Mouse (Mus musculus) adrenal gland, adult 2 months (tissue): ENCODE data around the gene Npw. TPM values are rescaled to one million over a fixed set of nuclear protein-coding genes. Genes with fewer than 3 reads are reported as not detected.

Experiments used
- DNase-seq: peaks from one replicate; pipeline ENCODE4 v3.0.0; 2021
- long read RNA-seq: library from polyadenylated mRNA; stranded (forward); transcript quantifications from one replicate; pipeline ENCODE4 v2.0.0, GENCODE M21; 2021
- polyA plus RNA-seq: library from polyadenylated mRNA; depleted of rRNA; stranded (reverse); fragments of >200 nt; gene quantifications from 2 replicates; pipeline ENCODE4 v1.2.3, GENCODE M21; 2012; rRNA removed
- total RNA-seq, 2 experiments: library from RNA; stranded (reverse); gene quantifications; 2 replicates each; pipeline ENCODE4 v1.2.3; 2021

Npw gene
- total RNA-seq (not detected), polyA plus RNA-seq (0.60 and 2.4 TPM in 2 replicates)
- long read RNA-seq: 0 reads

DNA sequence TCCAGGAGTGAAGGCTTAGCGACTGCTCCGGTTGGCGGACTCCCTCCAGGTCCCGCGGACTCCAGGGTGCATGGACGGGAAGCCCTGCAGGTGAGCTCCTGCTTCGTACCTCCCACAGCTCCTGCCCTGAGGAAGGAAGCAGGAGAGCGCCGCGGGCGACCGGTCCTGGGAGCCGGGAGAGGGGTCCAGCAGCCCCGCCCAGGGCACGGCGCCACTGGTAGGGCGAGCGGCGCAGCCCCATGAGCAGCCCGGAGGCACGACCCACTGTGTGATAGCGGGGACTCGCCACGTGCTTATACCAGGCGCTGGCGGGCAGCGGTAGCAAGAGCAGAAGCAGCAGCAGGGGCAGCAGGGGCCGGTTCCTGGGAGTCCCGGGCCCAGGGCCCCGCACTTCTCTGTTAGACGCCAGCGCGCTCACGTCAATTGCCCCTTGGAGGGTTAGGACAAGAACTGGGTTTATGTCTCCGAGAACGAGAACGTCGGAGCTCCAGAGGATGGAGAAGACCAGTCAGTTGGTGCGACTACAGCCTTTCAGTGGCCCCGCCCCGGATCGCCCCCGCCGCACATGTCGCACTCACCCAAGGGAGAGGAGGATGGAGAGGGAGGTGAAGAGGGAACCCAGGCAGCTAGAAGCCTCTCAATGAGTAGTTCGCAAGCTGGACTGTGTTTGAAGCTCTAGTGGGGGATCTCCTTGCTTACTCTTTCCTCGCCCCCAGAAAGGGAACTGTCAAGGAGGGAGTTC is at the start of gene Npw:
Npw (minus strand) TSS at position 441 of the 742 bp plus-strand sequence.
- DNase-seq: no peak

DNA sequence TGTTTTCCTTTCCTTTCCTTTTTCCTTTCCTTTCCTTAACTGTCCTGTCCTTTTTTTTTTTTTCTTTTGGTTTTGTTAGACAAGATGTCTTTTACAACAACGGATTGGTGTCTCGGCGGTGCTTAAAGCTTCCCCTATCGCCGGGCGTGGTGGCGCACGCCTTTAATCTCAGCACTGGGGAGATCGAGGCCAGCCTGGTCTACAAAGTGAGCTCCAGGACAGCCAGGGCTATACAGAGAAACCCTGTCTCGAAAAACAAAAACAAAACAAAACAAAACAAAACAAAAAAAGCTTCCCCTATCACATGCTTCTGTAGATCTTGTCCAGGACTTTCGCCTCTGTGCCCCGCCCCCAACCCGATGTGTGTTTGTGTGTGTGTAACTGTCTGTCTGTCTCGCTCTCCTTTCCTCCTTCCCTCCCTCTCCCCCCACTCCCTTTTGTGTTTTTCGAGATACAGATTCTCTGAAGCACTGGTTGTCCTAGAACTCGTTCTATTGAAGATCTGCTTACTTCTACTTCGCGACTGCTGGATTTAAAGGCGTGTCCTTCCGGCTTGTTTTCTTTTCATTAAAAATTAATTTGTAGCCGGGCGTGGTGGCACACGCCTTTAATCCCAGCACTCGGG is 49.7 kb upstream of the Npw start:
- no peak for DNase-seq

DNA sequence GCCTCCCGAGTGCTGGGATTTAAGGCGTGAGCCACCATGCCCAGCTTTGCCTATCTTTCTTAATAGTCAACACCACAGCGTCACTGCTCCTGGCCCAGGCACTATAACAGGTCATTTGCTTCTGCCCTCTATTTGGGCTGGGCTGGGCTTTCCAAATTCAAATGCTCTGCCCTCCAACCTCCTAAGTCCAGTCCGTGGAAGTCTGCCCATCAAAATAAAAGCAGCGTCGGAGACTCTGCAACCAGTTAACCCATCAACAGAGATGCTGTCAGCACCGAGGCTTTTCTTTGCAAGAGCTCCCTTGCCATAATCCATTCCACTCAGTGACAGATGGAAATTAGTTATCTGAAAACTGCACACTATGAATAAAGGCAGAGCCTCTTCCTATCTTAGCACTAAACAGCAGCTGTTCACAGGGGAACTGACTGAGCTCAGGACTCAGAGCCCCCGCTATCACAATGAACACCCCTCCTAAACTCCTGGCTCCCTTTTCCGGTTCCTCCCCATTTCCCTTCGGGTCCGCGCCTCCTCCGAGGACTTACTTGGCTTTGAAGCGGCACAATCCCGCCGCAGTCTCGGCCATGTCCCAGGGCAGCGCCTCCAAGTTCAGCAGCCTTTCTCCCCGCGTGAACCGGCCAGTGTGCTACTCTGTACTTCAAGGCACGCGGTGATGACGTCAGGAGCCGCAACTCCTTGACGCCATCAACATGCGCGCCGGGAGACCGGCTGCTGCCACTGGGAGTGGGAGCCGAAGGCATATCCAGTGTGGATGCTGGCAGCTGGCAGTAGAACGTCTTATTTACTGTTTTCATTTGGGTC is 48.9 kb upstream of the Npw start, which contains the start of gene Tbl3:
Tbl3 (minus strand) TSS at position 679 of the 819 bp plus-strand sequence.
- DNase-seq: peak; percentile 95

DNA sequence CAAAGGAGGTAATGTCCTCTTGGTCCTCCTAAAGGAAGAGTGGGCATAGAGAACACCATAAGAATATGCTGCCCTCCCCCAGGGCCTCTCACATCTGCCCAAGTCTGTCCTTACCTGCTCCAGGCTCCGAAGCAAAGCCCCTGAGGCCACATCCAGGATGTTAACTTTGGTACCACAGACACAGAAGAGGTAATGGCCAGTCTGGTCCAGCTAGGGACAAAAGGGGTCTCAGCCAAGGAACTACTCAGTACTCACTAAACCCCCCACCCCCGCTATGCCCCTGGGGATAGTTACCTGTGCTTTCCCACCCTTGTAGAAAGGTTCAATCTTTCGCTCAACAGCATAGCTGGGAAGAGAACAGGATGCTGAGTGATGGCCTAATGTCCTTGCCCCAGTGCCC is 47.6 kb upstream of the Npw start:
- no peak for DNase-seq

DNA sequence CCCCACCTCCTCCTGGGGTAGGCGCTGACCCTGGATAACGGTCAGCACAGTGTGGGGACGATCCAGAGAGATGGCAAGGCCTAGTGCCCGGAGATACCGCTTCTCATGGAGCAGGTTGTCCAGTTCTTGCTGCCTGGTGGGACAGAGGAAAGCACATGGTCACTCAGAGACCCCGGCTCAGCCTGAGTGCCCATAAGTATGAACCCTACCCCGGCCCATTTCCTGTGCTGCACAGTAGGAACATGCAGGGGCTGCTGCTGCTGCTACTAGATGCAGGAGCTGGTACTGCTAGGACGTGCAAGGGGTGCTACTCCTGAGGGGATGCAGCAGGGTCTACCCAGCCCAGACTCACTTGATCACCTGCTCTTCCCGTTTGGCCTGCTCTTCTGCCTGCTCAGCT is 43.0 kb upstream of the Npw start:
- no peak for DNase-seq

DNA sequence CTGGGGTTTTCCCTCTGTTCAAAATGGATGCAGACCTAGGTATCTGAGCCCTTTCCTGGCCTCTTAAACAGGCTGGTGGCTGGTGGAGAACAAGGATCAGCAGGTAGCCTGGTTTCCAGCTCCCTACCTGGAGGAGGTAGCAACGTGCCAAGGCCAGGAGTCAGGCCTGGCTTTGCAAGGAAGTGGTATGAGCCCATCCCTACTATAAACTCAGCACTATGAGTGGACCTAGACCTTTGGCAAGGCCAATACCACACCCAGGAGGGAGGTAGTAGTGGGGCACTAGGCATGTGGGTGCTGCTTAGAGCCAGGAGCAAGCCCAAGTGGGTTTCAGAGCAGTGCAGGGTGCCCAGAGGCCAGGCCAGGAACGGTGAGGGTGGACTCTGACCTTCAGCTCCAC is 41.2 kb upstream of the Npw start:
- DNase-seq: no peak

DNA sequence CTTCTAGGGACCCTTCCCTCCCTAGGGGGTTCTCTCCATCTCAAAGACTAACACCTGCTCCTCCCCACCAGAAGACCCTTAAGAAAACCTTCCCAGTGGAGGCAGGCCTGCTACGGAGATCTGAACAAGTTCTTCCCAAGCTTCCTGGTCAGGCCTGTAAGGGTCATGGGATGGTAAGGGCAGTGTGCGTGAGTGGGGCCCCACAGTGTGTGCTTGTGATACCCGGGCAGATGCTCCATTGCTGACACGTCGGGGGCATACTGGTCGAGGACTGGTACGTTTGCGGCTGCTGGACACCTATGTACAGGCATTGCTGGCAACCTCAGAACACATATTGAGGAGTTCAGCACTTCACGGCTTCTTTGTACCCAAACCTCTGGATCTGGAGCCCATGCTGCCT is 40.5 kb upstream of the Npw start:
- DNase-seq: no peak

DNA sequence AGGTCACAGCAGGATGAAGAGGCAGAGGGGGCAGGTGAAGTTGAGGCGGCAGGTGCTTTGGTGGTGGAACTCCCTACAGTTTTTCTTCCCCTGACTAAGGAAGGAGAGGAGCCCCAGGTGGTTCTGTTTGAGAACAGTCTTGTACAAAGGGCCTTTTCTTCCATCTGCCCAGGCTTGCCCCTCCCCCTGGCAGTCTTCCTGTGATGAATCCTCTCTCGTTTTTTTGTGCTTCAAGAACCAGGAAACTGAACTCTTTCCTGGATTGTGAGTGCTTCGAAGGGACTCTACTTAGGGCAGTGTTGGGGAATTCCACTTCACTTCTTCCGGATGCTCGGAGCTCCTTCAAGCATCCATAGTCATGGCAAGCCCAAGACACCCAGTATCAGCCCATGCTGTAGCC is 39.7 kb upstream of the Npw start:
- no peak for DNase-seq

DNA sequence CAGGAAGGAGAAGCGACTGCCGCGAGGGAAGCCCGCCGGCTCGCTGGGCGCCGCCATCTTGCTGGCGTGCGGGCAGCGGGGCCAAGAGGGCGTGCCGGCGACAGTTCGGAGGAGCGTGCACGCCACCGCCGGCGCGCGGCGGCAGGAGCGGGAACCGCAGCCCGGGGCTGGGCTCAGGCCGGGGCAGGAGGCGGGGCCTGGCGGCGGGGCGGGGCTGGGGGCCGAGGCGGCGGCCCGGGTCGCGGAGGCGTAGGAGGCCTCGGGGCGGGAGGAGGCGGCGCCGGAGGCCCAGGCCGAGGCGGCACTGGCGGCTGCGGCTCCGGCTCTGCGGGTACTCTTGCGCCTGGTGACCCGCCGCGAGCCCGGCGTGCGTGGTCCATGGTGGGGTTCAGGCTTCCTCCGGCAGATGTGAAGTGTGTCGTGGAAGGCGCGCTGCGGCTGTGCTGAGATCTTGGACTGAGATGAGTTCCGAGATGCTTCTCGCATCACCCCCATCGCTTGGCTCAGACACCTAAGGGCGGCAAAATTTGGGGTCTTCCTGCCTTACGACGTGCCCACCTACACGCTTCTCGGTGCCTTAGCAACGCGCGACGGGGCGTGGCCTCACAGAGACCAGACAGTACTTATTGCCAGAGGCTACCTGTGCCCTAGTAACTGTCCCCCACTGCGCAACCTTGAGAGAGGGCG is 37.9 kb upstream of the Npw start, which contains the start of the genes Gfer and Noxo1:
Gfer (minus strand) TSS at position 146 of the 687 bp plus-strand sequence.
Noxo1 (plus strand) TSS at position 224 of the 687 bp plus-strand sequence.
- peak; percentile 97 for DNase-seq

DNA sequence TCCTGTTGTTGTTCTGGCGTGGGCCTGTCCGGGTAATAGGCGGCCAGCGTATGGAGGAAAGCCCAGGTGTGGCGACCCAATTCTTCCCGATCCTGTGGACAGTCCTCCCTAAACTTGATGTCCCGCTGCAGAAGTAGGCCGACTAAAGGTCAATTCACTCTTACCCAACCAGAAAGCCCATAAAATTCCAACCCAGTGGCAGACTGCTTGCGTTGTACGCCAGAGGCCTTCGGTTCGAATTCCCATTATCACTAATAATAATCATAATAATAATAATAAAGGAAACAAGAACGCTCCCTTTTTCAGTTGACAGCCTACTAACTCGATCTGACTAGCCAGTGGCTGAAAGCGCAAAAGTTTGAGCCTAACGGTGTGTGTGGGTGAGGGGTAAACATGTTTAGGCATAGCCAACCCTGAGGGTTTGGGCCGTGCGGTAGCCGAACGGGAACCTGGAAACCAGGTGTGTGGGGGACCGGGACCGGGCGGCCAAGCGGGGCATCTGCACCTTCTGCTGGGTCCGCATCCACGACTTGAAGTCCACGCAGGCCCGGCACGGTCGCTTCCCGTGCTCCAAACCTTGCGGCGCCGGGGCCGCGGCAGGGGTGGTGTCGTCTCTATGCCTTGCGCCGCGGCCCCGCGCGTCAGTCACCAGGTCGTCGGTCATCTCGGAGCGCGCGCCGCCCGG is 37.2 kb upstream of the Npw start:
- DNase-seq: no peak

DNA sequence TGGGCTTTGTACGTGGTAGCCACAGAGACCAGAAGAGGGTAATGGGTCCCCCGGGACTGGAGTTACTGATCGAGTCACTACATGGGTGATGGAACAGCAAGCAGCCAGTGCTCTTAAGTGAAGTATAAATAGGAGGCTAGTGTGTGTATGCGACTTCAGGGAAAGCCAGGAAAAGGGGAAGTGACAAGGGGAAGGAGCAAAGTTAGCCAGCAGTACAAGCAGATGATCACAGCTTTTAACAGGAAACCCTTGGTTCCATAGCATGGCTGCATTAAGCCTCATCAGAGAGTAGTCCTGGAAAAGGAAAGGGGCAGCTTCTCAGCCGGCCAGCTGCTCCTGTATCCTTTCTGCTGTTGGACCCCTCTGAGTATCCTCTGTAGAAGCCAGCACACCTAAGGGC is 34.1 kb upstream of the Npw start:
- DNase-seq: no peak

DNA sequence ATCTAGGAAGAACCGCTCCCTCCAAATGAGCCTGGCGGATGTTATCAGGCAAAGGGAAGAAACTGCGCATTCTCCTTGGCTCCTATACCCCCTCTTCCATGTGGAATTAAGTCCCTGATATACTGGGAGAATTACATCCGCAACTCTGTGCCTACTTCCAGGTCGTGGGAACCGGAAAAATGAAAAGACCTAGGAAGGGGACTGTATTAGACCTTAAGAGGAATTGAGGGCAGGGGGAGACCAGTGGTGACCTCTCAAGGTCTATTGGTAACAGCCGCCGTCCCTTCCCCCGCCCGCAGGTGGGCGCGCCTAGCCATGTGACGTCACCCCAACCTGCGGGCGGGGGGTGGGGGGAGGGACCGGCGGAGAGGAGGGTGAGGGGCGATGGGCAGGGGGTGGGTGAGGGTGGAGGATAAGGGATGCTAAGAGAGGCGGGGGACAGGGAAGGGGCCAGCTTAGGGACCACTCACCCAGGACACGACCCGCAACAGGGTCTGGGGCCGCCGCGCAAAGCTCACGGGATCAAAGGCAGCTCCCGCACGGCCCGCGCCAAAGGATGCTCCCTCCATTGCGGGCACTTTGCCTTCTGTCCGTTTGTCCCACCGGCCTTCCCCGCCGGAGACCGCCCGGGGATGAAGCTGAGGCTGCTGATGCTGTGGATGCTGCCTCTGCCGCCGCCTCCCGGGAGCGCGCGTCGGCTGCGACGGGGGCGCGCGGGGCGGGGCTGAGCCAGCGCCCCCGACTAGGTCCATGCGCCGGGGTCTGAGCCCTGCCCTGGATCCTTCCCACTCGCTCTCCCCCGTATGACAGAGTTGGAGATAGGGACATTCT is 31.2 kb upstream of the Npw start, which contains the start of gene Syngr3:
Syngr3 (minus strand) TSS at position 705 of the 831 bp plus-strand sequence.
- DNase-seq: no peak

DNA sequence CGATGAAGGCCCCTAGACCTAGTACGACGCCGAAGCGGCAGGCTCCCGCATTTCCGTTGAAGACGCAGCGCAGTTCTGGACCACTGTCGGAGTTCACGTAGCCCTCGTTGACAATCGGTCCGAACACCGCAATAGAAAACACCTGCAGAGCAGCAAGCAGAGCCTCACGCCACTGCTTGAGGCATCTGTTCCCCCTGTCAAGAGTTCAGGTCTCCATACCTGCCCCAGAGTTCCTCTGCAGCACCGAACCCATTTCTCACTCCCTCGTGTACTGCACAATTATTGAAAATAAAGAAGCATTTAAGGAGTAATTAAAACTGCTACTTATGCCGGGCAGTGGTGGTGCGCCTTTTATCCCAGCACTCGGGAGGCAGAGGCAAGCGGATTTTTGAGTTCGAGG is 29.3 kb upstream of the Npw start:
- no peak for DNase-seq

DNA sequence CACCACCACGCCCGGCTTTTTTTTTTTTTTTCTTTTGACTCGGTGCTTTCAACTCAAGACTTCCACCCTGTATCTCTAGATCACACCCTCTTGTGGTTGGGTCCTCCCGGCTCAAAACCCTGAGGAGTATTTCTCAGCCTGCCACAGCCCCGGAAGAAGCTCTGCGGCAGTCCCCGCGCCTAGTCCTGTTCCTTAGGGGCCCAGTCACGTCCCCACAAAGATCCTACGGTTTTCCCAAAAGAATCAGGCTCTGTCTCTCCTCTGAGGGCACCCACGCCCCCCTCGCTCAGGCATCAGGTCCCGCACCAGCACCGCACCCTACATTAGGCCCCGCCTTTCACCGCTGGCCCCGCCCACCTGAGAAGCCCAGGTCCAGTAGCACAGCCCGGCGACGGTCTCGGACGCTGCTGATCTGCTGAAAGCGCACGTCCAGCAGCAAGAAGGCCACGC is 28.9 kb upstream of the Npw start:
- DNase-seq: peak; percentile 75

DNA sequence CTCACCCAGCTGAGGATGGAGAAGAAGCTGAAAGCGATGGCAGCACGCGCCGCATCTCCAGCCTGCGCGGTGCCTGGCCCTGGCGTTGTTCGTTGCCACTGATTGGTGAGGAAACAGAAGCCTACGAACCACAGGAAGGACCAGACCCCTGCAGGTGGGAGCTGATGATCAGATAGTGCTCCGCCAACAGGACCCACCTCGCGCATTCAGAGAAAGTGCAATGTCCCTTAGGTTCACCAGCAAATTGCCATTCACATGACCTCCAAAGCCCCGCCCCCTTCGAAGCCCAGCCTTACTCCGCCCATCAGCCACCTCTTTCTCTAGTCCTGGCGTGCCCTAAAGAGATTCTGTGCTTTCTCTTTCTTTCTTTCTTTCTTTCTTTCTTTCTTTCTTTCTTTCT is 28.3 kb upstream of the Npw start:
- DNase-seq: peak; percentile 49

DNA sequence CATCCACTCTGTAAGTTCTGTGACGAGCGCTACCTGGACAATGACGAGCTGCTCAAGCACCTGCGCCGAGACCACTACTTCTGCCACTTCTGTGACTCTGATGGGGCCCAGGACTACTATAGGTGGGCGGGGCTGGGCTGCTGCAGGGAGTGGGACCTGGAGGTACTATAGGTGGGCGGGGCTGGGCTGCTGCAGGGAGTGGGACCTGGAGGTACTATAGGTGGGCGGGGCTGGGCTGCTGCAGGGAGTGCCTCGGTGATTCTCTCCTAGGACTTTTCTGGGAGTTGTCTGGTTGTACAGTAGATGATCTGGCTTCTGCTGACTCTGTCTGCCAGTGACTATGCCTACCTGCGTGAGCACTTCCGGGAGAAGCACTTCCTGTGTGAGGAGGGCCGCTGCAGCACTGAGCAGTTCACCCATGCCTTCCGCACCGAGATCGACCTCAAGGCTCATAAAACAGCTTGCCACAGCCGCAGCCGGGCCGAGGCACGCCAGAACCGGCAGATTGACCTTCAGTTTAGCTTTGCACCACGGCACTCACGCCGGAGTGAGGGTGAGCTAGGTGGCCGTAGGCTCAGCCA is 19.3 kb upstream of the Npw start:
- DNase-seq: no peak

DNA sequence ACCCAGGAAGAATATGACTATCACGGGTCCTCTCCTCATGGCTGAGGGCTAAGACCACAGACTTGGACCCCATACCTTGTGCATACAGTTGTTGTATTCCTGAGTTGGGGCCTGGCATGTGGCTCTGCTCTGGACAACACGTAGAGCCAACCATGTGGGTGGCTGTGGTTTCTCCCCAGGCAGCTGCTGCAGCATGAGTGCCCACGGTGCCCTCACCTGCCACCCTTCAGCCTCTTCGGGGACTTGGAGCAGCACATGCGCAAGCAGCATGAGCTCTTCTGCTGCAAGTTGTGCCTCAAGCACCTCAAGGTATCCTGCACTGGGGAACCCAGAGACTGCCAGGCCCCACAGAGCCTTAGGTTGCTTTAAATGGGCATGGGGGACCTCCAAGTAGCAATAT is 18.6 kb upstream of the Npw start:
- DNase-seq: no peak

DNA sequence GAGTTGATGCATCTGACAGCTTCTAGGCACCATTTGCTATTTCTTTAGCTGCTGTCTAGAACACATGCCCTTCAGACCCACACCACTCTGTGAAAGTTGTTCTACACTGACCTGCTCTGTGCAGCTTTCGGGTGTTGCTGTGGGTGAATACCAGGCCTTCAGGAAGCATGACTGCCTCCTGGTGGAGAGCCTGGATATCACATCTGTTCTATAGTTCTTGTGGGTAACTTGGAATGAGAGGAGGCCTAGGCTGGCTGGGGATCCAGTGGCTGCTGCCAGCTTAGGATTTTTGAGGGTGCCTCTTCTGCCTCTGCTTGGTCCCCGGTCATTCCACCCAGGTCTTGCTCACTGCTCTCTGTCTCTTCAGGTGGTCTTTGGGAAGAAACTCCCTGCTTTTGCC is 17.9 kb upstream of the Npw start:
- no peak for DNase-seq

DNA sequence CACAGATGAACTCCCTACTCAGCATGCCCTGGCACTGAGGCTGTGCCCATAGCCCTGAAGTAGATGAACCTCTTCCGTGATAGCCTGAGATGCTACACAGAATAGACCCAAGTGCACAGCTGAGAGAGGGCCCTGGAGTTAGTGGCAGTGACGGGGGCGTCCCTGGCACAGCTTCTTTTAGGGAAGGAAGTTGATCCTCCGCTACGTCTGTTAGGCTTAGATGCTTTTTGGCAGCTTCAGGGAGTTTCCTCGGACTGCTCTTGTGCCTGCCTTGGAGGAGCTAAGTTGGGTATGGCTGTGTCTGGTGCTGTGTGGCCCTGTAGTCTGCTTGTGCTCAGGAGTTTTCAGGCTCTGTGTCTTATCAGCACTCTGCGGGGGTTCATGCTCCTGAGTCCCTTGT is 16.0 kb upstream of the Npw start:
- DNase-seq: no peak

DNA sequence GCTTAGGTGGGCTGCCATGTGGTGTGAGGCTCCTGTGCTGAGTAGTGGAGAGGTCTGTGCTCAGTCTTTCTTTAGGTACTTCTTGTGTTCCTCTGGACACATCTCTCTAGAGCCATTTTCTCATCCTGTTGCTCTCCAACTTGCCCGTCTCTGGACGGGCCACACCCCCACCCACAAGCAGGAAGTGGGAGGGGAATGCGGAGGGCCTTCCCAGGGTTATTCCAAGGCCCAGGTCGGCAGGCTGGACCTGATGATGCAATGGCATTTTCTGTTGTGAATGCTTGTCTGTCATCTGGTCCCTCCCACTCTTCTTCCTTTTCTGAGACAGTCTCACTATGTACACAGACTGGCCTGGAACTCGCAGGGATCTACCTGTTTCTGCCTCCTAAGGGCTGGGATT is 13.9 kb upstream of the Npw start:
- peak; percentile 87 for DNase-seq
